Mouse (Mus musculus) gastrocnemius, adult 8-10 months (tissue): ENCODE measurements around the gene Gm20388. TPM values are rescaled to one million over a fixed set of nuclear protein-coding genes. Genes with fewer than 3 reads are reported as not detected.
"Not testable (repeated sequence)": the region's sequence is repeated elsewhere in the genome, so short reads cannot be mapped to it uniquely, and the experiment has no call there.

Experiments
- DNase-seq, 2 experiments: peaks; one replicate each; pipeline ENCODE4 v3.0.0; 2022; ENCODE audit warnings: low spot score in 2 of 2
- total RNA-seq, 4 experiments: library from RNA; stranded (reverse); gene quantifications; 2 replicates each; pipeline ENCODE4 v1.2.4; 2022

The Gm20388 gene
- total RNA-seq, 4 experiments from 2014 or later, result 4.4 to 20.0 (median 7.9) TPM; not detected in 1

DNA sequence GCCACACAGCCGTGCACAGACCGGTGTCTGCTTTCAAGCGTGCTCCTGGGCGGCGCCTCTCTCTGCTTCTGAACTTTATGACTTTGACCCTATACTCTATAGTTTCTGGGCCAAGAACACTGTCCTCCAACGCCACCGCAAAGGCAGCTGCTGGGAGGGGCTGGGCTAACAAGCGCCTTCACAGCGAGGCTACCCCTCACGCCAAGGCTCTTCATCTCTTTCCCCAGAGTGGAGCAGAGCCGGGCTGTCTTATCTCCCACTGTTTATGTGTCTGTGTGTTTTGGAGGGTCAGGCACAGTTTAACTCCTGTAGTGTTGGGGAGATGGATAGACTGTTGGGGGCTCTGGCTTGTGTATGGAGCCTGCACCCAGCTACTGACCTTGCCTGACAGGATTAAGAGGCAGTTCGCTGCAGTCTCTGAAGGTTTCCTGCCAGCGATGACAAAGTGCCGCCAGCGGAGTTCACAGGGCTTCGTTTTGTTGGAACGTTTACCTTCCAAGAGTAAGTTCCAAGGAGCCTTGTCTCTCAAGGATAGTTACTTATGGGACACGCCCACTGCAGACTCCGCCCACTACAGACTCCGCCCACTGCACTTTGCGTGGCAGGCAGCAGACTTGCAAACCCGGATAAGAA lies 783.3 kb downstream of the Gm20388 start:
- peak in 1 of 2 experiments; percentile 49 for DNase-seq

DNA sequence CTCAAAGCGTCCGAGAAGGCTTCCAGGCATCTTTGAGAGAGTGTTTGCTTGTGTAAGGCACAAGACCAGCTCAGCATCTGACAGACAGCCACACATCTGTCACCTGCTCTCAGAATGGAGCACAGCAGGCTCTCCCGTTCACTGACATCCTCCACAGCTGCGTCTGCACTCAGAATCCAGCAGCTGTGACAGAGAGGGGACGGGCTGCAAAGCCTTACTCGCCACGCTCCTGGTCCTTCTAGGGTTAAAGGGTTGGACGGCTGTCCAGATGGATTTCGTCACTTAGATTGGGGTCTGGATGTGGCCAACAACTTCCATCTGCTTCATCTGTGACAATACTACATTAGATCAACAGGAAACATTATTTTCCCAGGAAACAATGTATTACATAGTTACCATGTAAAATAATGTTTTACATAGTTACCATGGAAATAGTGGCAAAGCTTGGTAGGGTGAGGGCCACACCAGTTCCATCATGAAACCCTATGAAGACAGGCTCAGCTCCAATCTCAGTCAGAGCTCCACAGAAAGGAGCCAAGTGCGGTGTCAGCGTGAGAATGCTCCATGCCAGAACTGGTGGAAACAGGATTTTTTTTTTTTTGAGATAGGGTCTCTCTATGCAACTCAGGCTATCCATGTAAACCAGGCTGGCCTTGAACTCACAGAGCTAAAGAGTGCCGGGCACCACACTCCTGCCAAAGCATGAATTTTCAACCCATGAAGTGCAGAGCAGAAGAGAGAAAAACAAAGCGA lies 785.9 kb downstream of the Gm20388 start:
- DNase-seq, result no peak

DNA sequence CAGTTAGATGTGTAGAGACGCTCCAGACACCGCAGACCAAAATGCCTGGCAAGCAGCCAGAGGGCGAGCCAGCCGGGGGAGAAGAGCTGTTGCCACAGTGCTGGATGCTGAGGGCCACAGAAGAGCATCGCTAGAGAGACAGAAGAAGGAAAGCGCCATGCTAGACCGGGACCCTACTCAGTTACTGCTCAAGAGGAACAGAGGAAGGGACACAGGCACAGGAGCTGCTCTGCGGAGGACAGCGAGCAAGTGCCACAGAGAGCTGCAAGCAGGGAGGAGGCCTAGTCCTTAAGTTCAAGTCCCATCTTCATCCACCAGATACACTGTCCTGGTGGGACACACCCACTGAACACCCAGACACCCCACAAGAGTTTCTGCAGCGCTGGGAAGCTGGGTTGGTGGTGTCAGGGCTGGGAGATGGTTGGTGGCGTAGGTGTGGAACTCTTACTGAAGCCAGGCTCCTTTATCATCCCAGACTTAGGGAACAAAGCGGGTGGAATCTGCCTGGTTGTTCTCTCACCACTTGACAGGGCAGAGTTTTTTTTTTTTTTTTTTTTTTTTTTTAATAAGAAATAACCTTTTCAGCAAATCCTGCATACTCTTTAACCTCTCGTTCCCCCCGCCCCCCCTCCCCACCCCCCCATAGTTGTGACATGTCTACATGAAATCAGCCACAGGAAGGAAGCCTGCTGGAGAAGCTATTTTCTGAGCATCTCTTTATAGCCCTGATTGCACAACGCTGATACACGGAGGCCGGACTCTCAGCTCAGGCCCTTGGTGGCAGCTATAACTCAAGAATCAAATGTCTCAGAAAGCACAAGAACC lies 786.7 kb downstream of the Gm20388 start:
- DNase-seq, result no peak

DNA sequence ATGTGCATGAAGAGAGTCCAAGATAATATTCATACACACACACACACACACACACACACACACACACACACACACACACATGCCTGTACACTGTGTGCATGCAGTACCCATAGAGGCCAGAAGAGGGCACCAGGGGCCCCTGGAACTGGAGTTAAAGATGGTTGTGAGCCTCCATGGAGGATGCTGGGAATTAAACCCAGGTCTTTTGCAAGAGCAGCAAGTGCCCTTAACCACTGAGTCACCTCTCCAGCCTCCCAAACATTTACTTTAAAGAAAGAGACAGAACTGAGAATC lies 787.3 kb downstream of the Gm20388 start:
- no peak for DNase-seq

DNA sequence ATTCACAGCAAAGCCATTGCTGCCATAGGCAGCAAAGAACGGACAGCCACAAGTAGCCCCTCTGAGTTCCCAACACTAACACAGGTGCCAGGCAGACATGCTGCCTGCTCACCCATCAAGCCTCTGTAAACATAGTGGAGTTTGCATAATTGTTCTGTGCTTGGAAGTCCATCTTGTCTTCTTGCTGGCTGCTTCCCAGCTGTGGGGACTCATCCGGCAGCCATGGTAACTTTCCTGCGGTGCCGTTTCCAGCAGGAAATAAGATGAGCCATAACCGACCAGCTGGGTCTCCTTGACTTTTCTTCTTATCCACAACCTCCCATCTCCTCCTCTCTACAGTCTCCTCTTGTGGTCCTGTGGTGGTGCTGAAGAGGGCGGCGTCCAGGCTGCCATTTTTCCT lies 787.8 kb downstream of the Gm20388 start:
- DNase-seq, result no peak

DNA sequence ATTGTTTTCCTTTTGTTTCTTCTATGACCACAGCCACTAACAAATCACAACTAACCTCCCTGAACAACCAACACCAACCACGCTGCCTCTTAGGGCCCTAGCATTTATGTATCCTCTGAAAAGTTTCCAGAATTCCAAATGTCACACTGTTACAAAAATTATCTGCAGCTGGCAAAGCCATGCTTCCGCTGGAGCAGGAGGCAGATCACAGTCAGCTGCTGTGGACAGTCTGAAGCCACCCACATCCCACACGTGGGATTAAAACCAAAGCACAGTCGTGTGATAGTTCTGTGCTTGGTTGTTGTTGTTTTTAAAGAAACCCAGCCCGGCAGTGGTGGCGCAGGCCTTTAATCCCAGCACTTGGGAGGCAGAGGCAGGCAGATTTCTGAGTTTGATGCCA lies 788.4 kb downstream of the Gm20388 start:
- no peak for DNase-seq

DNA sequence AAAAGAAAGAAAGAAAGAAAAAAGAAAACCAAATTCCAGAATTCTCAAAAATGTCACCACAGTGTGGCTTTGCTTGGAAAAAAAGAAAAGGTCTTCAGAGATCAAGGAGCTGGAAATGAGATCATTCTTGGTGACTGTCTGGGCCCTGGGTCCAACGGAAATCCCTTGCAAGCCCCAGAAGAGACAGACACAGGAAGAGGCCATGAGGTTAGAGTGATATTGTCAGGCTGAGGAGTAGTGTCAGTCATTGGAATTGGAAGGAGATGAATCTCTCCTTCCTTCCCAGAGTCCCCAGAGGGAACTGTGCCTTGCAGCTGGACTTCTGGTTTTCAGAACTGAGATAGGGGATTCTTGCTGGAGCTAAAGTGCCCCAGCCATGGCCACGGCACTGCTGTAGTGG lies 788.9 kb downstream of the Gm20388 start:
- no peak for DNase-seq

DNA sequence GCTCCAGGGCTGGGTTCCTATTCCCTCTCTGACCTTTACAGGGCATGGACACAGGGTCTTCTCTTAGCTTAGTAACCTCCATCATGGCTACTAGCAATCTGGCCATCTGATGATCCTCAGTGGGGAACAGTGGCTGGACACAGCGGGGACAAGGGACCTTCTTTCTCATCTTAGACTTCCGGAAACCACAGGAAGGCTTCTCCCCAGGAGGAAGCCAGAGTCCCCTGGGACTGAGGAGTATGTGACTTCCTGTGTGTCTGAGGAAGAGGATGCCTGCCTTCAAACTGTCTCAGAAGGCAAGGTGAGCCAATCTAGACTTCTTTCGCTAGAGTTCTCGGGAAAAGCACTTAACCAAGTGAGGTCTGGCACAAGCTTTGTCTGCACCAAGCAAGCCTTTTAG lies 789.4 kb downstream of the Gm20388 start:
- no peak for DNase-seq

DNA sequence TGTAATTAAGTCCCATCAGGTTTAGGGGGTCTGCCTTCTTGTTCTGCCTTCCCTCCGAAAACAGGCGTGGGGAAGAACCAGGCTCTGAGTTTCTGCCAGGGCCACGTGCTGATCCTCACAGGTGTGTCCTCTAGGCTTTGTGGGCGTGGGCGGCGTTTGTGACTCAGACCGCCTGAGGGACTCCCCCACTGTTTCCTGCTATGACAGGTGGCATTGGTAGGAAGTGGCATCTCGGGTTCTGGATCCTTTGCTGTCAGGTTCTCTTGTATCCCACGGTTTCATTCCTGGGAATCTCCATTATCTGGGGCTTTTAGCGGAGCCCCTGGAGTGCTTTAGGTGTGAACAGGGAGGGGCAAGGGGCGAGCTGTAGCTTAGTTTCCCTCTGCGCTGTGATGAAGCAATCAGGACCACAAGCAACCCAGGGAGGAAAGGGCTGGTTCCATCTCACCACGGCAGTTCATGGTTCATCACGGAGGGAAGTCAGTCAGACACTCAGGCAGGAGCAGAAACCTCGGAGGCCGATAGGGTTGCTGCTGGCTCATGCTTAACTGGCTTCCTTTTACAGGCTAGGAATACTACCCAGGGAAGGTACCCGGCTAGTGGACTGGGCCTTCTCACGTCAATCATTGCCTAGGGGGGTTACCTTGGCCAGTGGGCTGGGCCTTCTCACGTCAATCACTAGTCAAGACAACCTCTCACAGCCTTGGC lies 791.3 kb downstream of the Gm20388 start:
- no peak for DNase-seq

DNA sequence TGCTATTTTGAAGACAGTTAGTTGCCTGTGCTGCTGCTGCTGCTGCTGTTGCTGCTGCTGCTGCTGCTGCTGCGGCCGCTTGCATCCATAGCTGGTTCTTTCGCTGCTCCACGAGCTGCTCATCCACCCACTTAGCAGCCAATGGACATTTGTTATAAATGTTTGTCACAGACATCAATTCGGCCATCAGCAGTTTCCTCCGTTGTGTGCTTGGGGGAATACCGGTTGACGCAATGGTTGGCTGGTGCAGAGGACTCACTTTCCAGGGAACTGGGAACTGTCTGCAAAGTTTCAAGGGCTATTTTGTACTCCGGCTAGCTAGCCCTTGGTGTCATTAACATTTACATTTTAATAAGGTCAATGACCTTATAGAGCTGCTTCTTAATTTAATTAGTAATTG lies 793.6 kb downstream of the Gm20388 start:
- DNase-seq, result no peak

DNA sequence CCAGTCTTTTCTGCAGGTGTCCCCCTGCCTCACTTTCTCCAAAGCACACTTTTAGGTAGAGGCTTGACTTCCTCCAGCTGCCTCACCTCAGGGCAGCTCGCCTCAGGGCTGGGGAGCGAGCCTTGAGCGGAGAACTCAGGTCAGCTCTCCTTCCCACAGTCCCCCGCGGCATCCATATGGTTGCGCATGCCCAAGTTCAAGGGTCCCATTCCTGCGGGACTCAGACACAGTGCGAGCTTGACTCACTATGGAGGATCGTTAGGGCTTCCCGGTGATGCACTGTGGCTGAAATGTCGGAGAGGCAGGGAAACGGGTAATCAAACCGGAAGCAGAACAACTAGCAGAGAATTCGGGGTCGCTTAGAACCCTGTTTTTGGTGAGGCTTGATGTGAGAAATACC lies 794.5 kb downstream of the Gm20388 start:
- no peak for DNase-seq

DNA sequence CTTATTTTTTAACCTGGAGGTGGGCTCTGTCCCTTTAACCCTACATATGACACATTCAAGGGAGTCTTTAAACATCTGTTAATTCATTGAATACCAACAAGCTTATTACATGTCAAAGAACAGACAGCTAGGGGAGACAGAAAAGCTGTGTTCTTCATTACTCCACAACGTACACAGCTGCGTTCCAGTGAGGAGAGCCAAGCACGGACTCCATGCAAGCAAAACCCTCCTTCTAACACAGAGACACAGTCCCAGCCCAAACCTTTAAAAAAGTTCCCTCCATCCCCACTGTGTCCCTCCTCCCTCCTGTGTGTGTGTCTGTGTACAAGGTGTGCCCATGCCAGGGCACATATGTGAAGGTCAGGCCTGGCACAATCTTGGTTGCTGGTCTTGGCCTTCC lies 795.6 kb downstream of the Gm20388 start:
- DNase-seq, result no peak

DNA sequence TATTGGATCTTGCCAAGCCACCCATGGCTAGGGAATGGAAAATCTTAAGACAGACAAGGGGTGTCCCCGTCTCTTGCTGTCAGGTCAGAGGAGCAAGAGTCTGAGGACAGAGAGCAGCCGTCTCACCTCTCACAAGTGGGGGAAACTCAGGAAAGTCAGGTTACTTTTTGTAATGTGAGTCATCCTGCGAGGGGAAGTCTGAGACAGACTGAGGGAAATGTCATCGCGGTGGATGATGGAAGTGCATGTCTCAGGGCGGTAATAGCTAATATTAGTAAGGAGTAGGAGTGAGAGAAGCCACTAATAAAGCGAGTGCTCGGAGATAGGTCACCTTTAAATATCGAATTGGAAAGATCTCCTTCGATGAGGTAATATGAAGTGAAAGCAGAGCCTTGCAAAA lies 798.5 kb downstream of the Gm20388 start:
- no peak for DNase-seq

DNA sequence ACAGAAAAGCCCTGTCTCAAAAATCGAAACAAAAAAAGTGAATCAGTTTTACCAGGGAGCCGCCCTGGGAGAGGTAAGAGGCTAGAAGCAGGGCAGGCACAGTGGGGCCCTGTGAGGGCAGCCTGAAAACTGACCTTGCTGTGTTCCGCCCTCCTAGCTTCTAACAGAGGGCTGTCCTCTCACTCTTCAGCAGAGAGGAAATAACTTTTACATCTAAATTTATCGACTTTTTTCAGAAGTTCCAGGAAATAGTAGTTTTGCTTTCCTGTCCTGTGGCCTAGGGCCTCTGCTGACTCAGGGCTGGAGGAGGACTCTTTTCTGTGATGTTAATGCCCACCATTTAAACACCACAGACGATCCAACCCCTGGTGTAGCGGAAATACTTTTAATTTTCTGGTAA lies 804.6 kb downstream of the Gm20388 start:
- no peak for DNase-seq

DNA sequence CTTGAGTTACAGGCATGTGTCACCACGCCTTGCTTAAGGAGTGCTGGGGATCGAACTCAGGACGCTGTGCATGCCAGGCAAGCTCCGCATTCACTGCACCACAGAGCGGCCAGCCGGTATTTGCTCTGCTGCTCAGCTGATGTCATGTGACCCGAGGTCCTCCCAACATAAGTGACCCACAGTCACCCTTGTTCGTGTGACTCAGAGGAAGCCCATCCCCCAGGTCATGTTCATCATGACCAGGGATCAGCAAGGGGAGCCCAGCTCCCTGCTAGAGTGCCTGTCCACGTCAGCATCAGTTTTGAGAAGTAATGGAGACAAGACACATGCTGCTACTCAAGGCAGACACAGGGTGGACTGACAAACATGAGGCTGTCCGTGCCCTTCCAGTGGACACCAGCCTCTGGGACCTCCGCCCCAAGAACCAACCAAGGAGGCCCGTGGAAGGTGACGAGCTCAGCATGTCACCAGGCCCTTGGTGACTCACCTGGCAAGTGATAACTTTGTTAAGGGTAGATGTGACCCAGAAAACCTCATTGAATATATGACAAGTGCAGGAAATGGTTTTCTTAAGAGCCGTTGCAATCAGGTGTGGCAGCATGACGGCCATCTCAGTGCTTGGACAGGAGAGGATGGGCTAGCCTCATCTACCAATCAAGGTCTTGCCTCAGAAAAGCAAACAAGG lies 805.5 kb downstream of the Gm20388 start:
- no peak for DNase-seq

DNA sequence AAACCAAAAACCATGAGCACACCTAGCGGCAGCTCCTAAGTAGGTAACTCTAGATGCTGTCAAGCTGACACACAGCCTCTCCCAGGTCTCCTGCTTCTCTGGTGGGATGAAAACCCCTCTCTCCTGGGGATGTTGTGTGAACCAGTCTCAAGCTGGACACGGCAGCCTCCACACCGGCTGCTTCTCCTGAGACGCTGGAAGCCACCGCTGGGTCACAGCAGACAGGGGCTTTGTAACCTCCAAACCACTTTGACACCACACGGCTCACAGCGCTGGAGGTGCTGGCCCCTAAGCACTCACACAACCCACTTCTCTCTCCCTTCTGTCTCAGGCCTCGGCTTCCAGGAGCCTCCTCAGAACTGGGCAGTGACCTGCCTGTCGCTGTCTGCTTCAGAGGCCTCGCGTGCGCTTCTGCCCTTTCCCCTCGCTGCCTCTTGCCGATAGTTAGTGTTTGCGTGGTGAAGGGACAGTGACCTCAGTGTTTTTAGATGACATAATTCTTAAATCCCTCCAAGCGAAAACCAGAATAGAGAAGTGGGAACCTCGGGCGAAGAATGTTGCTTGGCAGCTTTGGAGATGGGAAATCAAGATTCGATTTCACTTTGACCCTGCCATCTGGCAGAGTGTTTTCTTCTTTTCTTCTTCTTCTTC lies 809.1 kb downstream of the Gm20388 start:
- DNase-seq, result no peak

DNA sequence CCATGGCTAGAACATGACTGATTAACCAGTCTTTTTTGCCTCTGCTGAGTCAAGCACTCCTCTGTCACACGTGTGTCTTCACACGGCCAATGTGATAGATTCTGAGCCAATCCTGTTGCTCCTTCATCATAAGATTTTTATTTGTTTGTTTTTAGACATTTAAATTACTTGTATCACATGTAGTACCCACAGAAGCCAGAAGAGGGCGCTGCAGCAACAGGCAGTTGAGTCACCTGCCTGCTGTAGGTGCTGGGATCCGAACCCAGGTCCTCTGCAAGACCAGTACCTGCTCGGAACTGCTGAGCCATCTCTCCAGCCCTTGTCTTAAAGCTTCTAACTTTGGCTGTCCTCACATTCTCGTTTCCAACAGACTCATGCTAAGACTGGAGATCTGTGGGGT lies 812.4 kb downstream of the Gm20388 start:
- no peak for DNase-seq

DNA sequence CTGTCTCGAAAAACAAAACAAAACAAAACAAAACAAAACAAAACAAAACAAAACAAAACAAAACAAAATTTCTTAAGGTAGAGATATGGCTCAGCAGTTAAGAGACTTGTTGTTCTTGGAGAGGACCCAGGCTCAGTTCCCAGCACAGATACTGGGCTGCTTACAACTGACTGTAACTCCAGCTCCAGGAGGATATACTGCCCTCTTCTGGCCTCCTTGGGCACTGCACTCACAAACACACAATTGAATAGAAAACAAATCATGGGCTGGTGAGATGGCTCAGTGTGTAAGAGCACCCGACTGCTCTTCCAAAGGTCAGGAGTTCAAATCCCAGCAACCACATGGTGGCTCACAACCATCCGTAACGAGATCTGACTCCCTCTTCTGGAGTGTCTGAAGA lies 813.5 kb downstream of the Gm20388 start:
- not testable (repeated sequence) for DNase-seq

DNA sequence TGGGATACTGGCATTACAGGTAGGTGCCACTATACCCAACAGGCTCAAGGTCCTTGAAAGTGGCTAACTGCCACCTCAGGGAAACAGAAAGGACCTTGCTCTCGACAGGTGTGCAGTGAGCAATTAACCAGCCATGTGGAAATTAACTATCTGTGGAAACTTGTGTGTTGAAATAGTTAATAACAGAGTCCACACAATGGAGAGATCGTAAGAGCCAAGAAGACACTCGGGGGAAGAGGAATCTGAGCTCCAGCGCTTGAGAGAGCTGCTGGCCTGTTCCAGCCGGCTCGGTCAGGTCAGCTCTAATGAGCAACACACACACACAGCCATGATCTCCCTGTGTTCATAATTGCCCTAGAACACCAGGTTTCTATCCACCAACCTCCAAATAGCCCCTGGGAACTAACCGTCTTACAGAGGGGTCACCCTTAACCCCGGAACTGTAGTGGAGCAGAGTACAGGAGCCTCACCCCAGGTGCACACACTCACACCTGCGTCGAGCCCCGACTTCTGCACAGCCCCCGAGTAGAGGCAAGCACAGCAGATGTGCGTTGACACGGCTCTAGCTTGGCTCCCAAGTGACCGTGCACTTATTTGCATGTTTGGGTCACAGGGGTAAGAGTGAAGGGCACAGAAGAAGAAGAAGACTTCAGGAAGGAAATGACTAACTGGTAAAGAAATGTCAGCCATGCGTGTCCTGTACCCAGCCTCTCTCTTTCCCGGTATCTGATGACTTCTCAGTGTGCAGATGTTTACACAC lies 814.4 kb downstream of the Gm20388 start:
- DNase-seq, result no peak

DNA sequence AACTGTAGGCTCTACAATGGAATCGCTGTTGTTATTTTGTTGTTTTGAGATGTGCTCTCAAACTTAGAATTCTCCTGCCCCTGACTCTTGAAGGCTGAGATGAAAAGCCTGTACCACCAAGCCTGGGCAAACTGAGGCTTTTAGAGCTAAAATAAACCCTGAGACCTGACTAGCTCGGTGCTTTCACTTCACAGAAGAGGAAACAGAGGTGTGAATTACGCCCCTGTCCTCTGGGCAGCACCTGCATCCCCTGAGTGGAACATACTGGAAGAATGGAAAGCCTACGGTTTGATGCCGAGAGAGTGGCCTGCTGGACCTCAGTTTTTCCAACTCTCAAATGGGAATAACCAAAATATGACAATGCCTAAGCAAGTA lies 814.9 kb downstream of the Gm20388 start:
- DNase-seq, result no peak
